Mouse (Mus musculus): Measurements from ENCODE around the gene Rpusd4. TPM values are rescaled to one million over a fixed set of nuclear protein-coding genes. Genes with fewer than 3 reads are reported as not detected.

Gene Rpusd4
- polyA plus RNA-seq, 1 experiment from 2014 or later = 28.2 TPM

DNA sequence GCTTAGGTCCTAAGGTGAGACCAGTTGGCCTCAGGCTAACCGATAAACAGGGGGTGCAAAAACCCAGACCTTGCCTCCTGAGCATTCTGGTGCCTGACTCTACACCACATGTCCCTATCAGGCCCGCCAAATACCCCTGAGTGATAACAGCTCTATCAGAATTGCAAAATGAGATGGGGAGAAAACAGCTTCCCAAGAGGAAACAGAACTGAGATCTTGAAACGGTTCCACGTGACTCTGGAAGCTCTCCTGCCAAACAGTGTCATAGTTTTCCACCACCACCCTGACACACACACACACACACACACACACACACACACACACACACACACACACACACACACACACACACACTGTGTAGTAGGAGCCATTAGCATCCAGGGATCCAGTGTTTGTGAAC lies 23.3 kb downstream of the Rpusd4 start:
- no peaks in the 10 kb centered on the region for H3K4me1 ChIP-seq (ENCODE audit: control insufficient read depth, insufficient read depth, low read length)
- H3K36me3 ChIP-seq (ENCODE audit: control insufficient read depth, insufficient read depth, low read length) = no peaks in the 10 kb centered on the region
- no peaks in the 10 kb centered on the region for H3K9me3 ChIP-seq (ENCODE audit: control insufficient read depth, low read depth, low read length)
- ATAC-seq (ENCODE audit: insufficient number of reproducible peaks, insufficient read depth, low FRiP score, low read depth) = no peak
- 63% methylated on average over 4 of the region's 4 CpGs for WGBS
- H3K9ac ChIP-seq (replicated peaks; ENCODE audit: low read depth, low read length) = no peak overlapping the region
- no peak overlapping the region for H3K4me3 ChIP-seq (ENCODE audit: low read depth, low read length)
- H3K27me3 ChIP-seq (ENCODE audit: control insufficient read depth, insufficient read depth, low read length) = no peaks in the 10 kb centered on the region
- no peak overlapping the region for H3K27ac ChIP-seq (ENCODE audit: low read length)
- no peak overlapping the region for H3K4me2 ChIP-seq (replicated peaks; ENCODE audit: low read depth, low read length)

DNA sequence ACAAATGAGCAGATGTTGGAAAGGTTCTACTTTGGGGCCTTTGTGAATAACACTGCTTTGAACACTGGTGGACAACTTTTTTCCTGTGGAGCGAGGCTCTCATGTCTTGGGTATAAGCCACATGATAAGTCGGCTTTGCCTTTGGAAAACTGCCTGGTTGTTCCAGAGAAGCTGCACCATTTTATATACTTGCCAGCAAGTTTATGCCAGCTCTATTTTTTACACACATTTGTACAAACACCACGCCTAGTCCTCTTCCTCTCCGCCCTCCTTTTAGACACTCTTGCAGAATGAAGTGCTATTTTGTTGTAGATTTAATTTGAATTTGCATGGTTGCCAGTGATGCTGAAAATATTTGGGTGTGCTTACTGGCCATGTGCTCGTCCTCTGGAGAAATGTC lies 25.8 kb downstream of the Rpusd4 start:
- 79% methylated on average over 5 of the region's 5 CpGs for WGBS
- H3K27me3 ChIP-seq (ENCODE audit: control insufficient read depth, insufficient read depth, low read length) = no peaks in the 10 kb centered on the region
- no peaks in the 10 kb centered on the region for H3K36me3 ChIP-seq (ENCODE audit: control insufficient read depth, insufficient read depth, low read length)
- no peaks in the 10 kb centered on the region for H3K9me3 ChIP-seq (ENCODE audit: control insufficient read depth, low read depth, low read length)
- no peak overlapping the region for H3K27ac ChIP-seq (ENCODE audit: low read length)
- no peaks in the 10 kb centered on the region for H3K4me1 ChIP-seq (ENCODE audit: control insufficient read depth, insufficient read depth, low read length)
- H3K4me3 ChIP-seq (ENCODE audit: low read depth, low read length) = no peak overlapping the region
- ATAC-seq (ENCODE audit: insufficient number of reproducible peaks, insufficient read depth, low FRiP score, low read depth) = no peak
- no peak overlapping the region for H3K9ac ChIP-seq (replicated peaks; ENCODE audit: low read depth, low read length)
- no peak overlapping the region for H3K4me2 ChIP-seq (replicated peaks; ENCODE audit: low read depth, low read length)

DNA sequence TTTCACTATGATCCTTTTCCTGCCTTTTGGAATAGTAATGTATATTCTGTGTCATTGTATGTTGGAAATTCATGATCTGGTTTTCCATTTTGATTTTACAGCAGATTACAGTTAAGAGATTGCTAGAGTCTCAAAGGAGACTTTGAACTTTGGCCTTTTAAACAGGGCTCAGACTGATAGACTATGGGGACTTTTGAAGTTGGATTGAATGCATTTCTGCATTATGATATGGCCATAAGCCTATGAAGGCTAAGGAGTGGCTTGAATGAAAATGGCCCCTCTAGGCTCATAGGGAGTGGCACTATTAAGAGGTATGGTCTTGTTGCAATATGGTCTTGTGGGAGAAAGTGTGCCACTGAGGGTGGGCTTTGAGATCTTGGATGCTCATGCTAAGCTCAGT lies 30.1 kb downstream of the Rpusd4 start:
- no peak for ATAC-seq (ENCODE audit: insufficient number of reproducible peaks, insufficient read depth, low FRiP score, low read depth)

DNA sequence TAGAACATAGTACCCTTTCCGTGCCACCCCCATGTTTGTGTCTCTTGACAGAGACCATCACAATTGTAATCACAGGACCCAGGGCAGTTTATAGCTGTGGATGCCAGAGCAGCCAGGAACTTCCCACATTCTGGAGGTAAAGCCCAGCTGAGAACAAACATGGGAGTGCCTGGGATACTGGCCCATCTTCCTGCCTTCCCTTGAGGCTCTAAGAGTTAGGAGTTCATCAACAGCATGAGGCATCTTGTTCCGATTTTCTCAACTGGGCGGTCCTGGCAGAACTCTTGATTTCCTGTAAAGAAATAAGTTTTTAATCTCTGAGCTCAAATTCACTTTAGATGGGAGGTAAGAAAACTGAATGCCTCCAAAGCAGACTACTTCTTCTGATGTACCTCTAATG lies 34.5 kb downstream of the Rpusd4 start:
- ATAC-seq (ENCODE audit: insufficient number of reproducible peaks, insufficient read depth, low FRiP score, low read depth) = no peak
- WGBS = 90% methylated on average over 3 of the region's 3 CpGs
- H3K4me3 ChIP-seq (ENCODE audit: low read depth, low read length) = no peak overlapping the region

More for the DNA sequence above, 30.1 kb downstream of the Rpusd4 start:
- H3K9me3 ChIP-seq (ENCODE audit: control insufficient read depth, low read depth, low read length) = no peaks in the 10 kb centered on the region
- no peaks in the 10 kb centered on the region for H3K4me1 ChIP-seq (ENCODE audit: control insufficient read depth, insufficient read depth, low read length)
- no peak overlapping the region for H3K9ac ChIP-seq (replicated peaks; ENCODE audit: low read depth, low read length)
- H3K4me3 ChIP-seq (ENCODE audit: low read depth, low read length) = no peak overlapping the region
- no peaks in the 10 kb centered on the region for H3K36me3 ChIP-seq (ENCODE audit: control insufficient read depth, insufficient read depth, low read length)
- H3K27ac ChIP-seq (ENCODE audit: low read length) = no peak overlapping the region
- H3K4me2 ChIP-seq (replicated peaks; ENCODE audit: low read depth, low read length) = no peak overlapping the region
- H3K27me3 ChIP-seq (ENCODE audit: control insufficient read depth, insufficient read depth, low read length) = no peaks in the 10 kb centered on the region

DNA sequence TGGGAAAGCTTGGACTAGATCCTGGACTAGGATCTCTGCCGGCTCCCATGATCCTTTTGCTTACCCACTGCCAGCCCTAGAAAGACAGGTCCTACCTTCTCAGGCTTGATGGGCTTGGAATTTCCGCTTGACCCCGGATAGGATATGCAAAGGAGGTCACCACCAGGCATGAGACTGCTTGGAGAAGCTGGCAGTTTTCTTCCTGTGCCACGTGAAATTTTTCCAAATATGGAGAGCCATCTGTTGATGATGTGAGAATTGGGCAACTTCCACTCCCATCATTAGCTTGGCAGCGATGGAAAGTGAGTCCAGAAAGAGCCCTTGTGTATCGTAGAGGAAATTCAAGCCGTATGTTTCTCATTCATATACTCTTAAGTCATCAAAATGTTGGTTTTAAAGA lies 39.8 kb downstream of the Rpusd4 start:
- H3K27ac ChIP-seq (ENCODE audit: low read length) = no peak overlapping the region
- WGBS = 71% methylated on average over 7 of the region's 7 CpGs
- ATAC-seq (ENCODE audit: insufficient number of reproducible peaks, insufficient read depth, low FRiP score, low read depth) = no peak

More for the DNA sequence above, 34.5 kb downstream of the Rpusd4 start:
- H3K27ac ChIP-seq (ENCODE audit: low read length) = no peak overlapping the region
- no peak overlapping the region for H3K4me2 ChIP-seq (replicated peaks; ENCODE audit: low read depth, low read length)
- H3K36me3 ChIP-seq (ENCODE audit: control insufficient read depth, insufficient read depth, low read length) = no peaks in the 10 kb centered on the region
- no peak overlapping the region for H3K9ac ChIP-seq (replicated peaks; ENCODE audit: low read depth, low read length)
- H3K27me3 ChIP-seq (ENCODE audit: control insufficient read depth, insufficient read depth, low read length) = no peaks in the 10 kb centered on the region
- no peaks in the 10 kb centered on the region for H3K4me1 ChIP-seq (ENCODE audit: control insufficient read depth, insufficient read depth, low read length)
- H3K9me3 ChIP-seq (ENCODE audit: control insufficient read depth, low read depth, low read length) = no peaks in the 10 kb centered on the region

DNA sequence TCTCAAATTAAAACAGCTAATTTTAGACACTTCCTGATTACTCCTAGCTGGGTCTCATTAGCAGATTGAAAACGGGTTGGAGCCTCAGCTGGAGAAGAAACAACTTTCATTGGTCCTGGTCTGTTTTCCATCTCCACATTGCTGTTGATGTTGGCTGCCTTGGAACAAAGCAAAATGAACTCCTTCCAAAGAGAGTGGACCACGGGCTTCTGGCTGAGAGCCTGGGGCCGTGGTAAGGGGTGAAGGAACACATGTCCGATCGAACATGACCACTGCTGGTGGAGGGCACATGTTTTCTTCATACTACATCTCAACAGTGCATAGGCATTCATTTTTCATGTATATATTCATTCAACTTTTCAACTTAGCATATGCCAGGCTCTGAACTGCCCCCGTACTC lies 42.7 kb downstream of the Rpusd4 start:
- no peaks in the 10 kb centered on the region for H3K9me3 ChIP-seq (ENCODE audit: control insufficient read depth, low read depth, low read length)
- peaks cover 10% of the 10 kb centered on the region; the same call in 1 of the 2 replicates for H3K4me1 ChIP-seq (ENCODE audit: control insufficient read depth, insufficient read depth, low read length)
- WGBS = 88% methylated on average over 6 of the region's 6 CpGs
- H3K4me2 ChIP-seq (replicated peaks; ENCODE audit: low read depth, low read length) = no peak overlapping the region
- no peaks in the 10 kb centered on the region for H3K27me3 ChIP-seq (ENCODE audit: control insufficient read depth, insufficient read depth, low read length)
- H3K36me3 ChIP-seq (ENCODE audit: control insufficient read depth, insufficient read depth, low read length) = no peaks in the 10 kb centered on the region
- H3K27ac ChIP-seq (ENCODE audit: low read length) = no peak overlapping the region
- no peak for ATAC-seq (ENCODE audit: insufficient number of reproducible peaks, insufficient read depth, low FRiP score, low read depth)
- no peak overlapping the region for H3K9ac ChIP-seq (replicated peaks; ENCODE audit: low read depth, low read length)
- H3K4me3 ChIP-seq (ENCODE audit: low read depth, low read length) = no peak overlapping the region

More for the DNA sequence above, 39.8 kb downstream of the Rpusd4 start:
- Histone ChIP-seq H3K4me3 (ENCODE audit: low read depth, low read length) (no peak overlapping the region), H3K27me3 (ENCODE audit: control insufficient read depth, insufficient read depth, low read length) (no peaks in the 10 kb centered on the region), H3K4me2 (replicated peaks; ENCODE audit: low read depth, low read length) (no peak overlapping the region), H3K9me3 (ENCODE audit: control insufficient read depth, low read depth, low read length) (no peaks in the 10 kb centered on the region), H3K36me3 (ENCODE audit: control insufficient read depth, insufficient read depth, low read length) (no peaks in the 10 kb centered on the region), H3K9ac (replicated peaks; ENCODE audit: low read depth, low read length) (no peak overlapping the region), H3K4me1 (ENCODE audit: control insufficient read depth, insufficient read depth, low read length) (no peaks in the 10 kb centered on the region)

DNA sequence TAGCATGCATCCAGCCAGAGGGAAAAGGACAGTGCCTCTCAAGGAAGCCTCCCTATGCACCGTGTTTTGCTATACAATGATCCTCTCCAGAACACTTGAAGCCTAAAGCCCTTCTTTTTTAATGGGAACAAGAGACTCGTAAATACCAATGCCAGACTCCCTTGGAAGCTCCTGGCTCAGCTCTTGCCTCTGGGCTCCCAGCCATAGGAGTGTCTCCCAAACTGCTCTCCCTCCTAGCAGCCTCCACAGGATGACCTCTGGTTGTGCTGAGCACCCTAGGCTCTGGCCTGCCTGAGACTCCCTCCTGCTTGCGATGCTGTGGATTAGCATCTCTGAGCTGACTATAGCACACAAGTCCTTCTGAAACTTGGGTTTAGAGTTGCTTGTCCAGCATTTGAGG lies 44.9 kb downstream of the Rpusd4 start:
- Histone ChIP-seq H3K27ac (ENCODE audit: low read length) (peak overlapping the region; percentile 22; the same call in 1 of the 2 replicates), H3K4me3 (ENCODE audit: low read depth, low read length) (no peak overlapping the region), H3K27me3 (ENCODE audit: control insufficient read depth, insufficient read depth, low read length) (no peaks in the 10 kb centered on the region), H3K9me3 (ENCODE audit: control insufficient read depth, low read depth, low read length) (no peaks in the 10 kb centered on the region), H3K4me2 (replicated peaks; ENCODE audit: low read depth, low read length) (no peak overlapping the region), H3K9ac (replicated peaks; ENCODE audit: low read depth, low read length) (no peak overlapping the region), H3K36me3 (ENCODE audit: control insufficient read depth, insufficient read depth, low read length) (no peaks in the 10 kb centered on the region), H3K4me1 (ENCODE audit: control insufficient read depth, insufficient read depth, low read length) (peaks cover 21% of the 10 kb centered on the region)
- WGBS = 53% methylated on average over 3 of the region's 3 CpGs
- ATAC-seq (ENCODE audit: insufficient number of reproducible peaks, insufficient read depth, low FRiP score, low read depth) = no peak

DNA sequence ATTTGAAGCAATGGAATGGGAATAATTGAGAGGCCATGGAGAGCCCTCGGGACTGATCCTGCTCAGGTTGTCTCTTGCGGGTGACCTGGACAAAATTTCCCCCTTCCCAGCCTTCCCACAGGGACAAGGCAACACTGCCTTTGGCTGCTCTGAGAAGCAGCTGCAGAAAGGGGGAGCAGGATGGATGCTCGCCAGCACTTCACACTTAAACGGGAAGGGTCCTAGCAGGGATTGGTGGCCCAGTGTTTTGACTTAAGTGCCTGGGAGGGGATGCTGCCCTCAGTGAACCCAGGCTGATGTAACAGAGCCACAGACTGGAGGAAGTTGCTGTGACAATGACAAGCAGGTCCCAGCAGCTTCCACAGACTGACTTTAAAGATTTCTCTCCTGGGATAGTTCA lies 45.9 kb downstream of the Rpusd4 start:
- H3K4me3 ChIP-seq (ENCODE audit: low read depth, low read length) = no peak overlapping the region
- no peak overlapping the region for H3K4me2 ChIP-seq (replicated peaks; ENCODE audit: low read depth, low read length)
- no peak overlapping the region for H3K27ac ChIP-seq (ENCODE audit: low read length)
- H3K27me3 ChIP-seq (ENCODE audit: control insufficient read depth, insufficient read depth, low read length) = no peaks in the 10 kb centered on the region
- no peak overlapping the region for H3K9ac ChIP-seq (replicated peaks; ENCODE audit: low read depth, low read length)
- WGBS = 38% methylated on average over 4 of the region's 4 CpGs
- no peaks in the 10 kb centered on the region for H3K9me3 ChIP-seq (ENCODE audit: control insufficient read depth, low read depth, low read length)
- peaks cover 31% of the 10 kb centered on the region for H3K4me1 ChIP-seq (ENCODE audit: control insufficient read depth, insufficient read depth, low read length)
- ATAC-seq (ENCODE audit: insufficient number of reproducible peaks, insufficient read depth, low FRiP score, low read depth) = no peak
- H3K36me3 ChIP-seq (ENCODE audit: control insufficient read depth, insufficient read depth, low read length) = no peaks in the 10 kb centered on the region

DNA sequence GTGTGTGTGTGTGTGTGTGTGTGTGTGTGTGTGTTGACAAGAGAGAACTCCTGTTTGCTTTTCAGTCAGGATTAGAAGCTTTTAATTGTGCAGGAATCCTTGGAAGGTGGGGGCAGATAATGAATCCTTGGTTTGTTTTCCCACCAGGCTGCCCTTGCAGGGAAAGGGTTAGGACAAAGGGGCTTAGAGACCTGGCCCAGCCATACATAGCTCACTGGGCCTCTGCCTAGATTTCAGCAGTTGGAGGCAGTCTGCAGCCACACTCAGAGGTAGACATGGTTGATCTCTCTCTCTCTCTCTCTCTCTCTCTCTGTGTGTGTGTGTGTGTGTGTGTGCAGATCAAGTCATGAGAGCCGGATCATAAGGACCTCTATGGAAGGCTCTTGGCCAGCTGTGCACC lies 46.6 kb downstream of the Rpusd4 start:
- Histone ChIP-seq H3K9ac (replicated peaks; ENCODE audit: low read depth, low read length) (no peak overlapping the region), H3K4me1 (ENCODE audit: control insufficient read depth, insufficient read depth, low read length) (peaks cover 36% of the 10 kb centered on the region), H3K4me3 (ENCODE audit: low read depth, low read length) (no peak overlapping the region), H3K27me3 (ENCODE audit: control insufficient read depth, insufficient read depth, low read length) (no peaks in the 10 kb centered on the region), H3K9me3 (ENCODE audit: control insufficient read depth, low read depth, low read length) (no peaks in the 10 kb centered on the region), H3K27ac (ENCODE audit: low read length) (no peak overlapping the region), H3K4me2 (replicated peaks; ENCODE audit: low read depth, low read length) (no peak overlapping the region), H3K36me3 (ENCODE audit: control insufficient read depth, insufficient read depth, low read length) (no peaks in the 10 kb centered on the region)
- WGBS = 50% methylated on average over 1 of the region's 1 CpGs
- ATAC-seq (ENCODE audit: insufficient number of reproducible peaks, insufficient read depth, low FRiP score, low read depth) = no peak

All from stomach, embryonic 14.5 days (tissue).